ENCODE assay signal across 13 mouse cellular contexts in genomic region chr8:70646369-70646768, GRCm38 (mm10). TPM values are rescaled to one million over a fixed set of nuclear protein-coding genes. Genes with fewer than 3 reads are reported as not detected.
DNase-seq lines count a peak whose midpoint lies in the region; ATAC-seq lines count a peak whose summit lies in the region.
"Had no signal": no experiment of that assay in that cellular context is flagged by ENCODE, and none has a peak within 500 bp of the region (broad histone marks: within the 10 kb centered on the region; RNA-seq: fewer than 3 reads in every experiment).

No protein-coding gene starts in this region.

- WGBS in forebrain, embryonic 14.5 days: 80% methylated on average over 6 of the region's 6 CpGs
- 88% methylated on average over 6 of the region's 6 CpGs for WGBS in forebrain, embryonic 16.5 days
- 65% methylated on average over 6 of the region's 6 CpGs for WGBS in hindbrain, embryonic 13.5 days
- 71% methylated on average over 6 of the region's 6 CpGs for WGBS in hindbrain, embryonic 12.5 days
- WGBS in neural tube, embryonic 11.5 days: 66% methylated on average over 6 of the region's 6 CpGs
- WGBS in neural tube, embryonic 15.5 days: 61% methylated on average over 6 of the region's 6 CpGs
- WGBS in neural tube, embryonic 13.5 days: 56% methylated on average over 6 of the region's 6 CpGs

- no peak overlapping the region for H3K27ac ChIP-seq in forebrain, embryonic 14.5 days (ENCODE audit: low read depth, low read length)
- no peak overlapping the region for H3K27ac ChIP-seq in forebrain, embryonic 16.5 days (ENCODE audit: low read length)
- 0 out of 2 replicates have a peak overlapping the region, but pooled peaks have one; percentile 35 for H3K27ac ChIP-seq in hindbrain, embryonic 13.5 days
- no peak overlapping the region for H3K27ac ChIP-seq in hindbrain, embryonic 12.5 days
- peak overlapping the region; percentile 56 for H3K27ac ChIP-seq in neural tube, embryonic 11.5 days (ENCODE audit: low read depth, low read length)
- H3K27ac ChIP-seq in neural tube, embryonic 15.5 days (replicated peaks): no peak overlapping the region
- peak overlapping the region; percentile 54; the same call in 1 of the 2 replicates for H3K27ac ChIP-seq in neural tube, embryonic 13.5 days (replicated peaks)
- H3K27ac ChIP-seq: liver, embryonic 14.5 days had no signal

- no peaks in the 10 kb centered on the region for H3K9me3 ChIP-seq in forebrain, embryonic 14.5 days (replicated peaks; ENCODE audit: control insufficient read depth, low read length)
- H3K9me3 ChIP-seq in forebrain, embryonic 16.5 days (ENCODE audit: control insufficient read depth, low read length): no peaks in the 10 kb centered on the region
- H3K9me3 ChIP-seq in hindbrain, embryonic 13.5 days: no peaks in the 10 kb centered on the region
- no peaks in the 10 kb centered on the region for H3K9me3 ChIP-seq in hindbrain, embryonic 12.5 days (replicated peaks)
- H3K9me3 ChIP-seq in neural tube, embryonic 11.5 days (ENCODE audit: control insufficient read depth, low read length): no peaks in the 10 kb centered on the region
- no peaks in the 10 kb centered on the region for H3K9me3 ChIP-seq in neural tube, embryonic 15.5 days (replicated peaks)
- no peaks in the 10 kb centered on the region for H3K9me3 ChIP-seq in neural tube, embryonic 13.5 days

- peaks cover 7% of the 10 kb centered on the region for H3K4me1 ChIP-seq in forebrain, embryonic 14.5 days (ENCODE audit: control insufficient read depth, insufficient read depth, low read length)
- H3K4me1 ChIP-seq in forebrain, embryonic 16.5 days (replicated peaks; ENCODE audit: control insufficient read depth, insufficient read depth, low read length): peaks cover 10% of the 10 kb centered on the region
- peaks cover 50% of the 10 kb centered on the region for H3K4me1 ChIP-seq in hindbrain, embryonic 13.5 days (replicated peaks)
- peaks cover 48% of the 10 kb centered on the region for H3K4me1 ChIP-seq in hindbrain, embryonic 12.5 days
- H3K4me1 ChIP-seq in neural tube, embryonic 11.5 days (ENCODE audit: control insufficient read depth, insufficient read depth, low read length): peaks cover 30% of the 10 kb centered on the region
- H3K4me1 ChIP-seq in neural tube, embryonic 15.5 days: peaks cover 36% of the 10 kb centered on the region
- H3K4me1 ChIP-seq in neural tube, embryonic 13.5 days (replicated peaks): peaks cover 61% of the 10 kb centered on the region

- 0 out of 2 replicates have a peak overlapping the region, but pooled peaks have one; percentile 21 for H3K9ac ChIP-seq in forebrain, embryonic 14.5 days (ENCODE audit: low read length)
- no peak overlapping the region for H3K9ac ChIP-seq in forebrain, embryonic 16.5 days (replicated peaks; ENCODE audit: low read depth, low read length)
- 0 out of 2 replicates have a peak overlapping the region, but pooled peaks have one; percentile 24 for H3K9ac ChIP-seq in hindbrain, embryonic 13.5 days
- H3K9ac ChIP-seq in hindbrain, embryonic 12.5 days: no peak overlapping the region
- H3K9ac ChIP-seq in neural tube, embryonic 11.5 days (ENCODE audit: low read length): no peak overlapping the region; the same call in 1 of the 2 replicates
- H3K9ac ChIP-seq in neural tube, embryonic 15.5 days (replicated peaks): no peak overlapping the region
- H3K9ac ChIP-seq in neural tube, embryonic 13.5 days: 0 out of 2 replicates have a peak overlapping the region, but pooled peaks have one; percentile 34
- H3K9ac ChIP-seq: liver, embryonic 14.5 days had no signal

- peaks cover 21% of the 10 kb centered on the region for H3K36me3 ChIP-seq in forebrain, embryonic 14.5 days (ENCODE audit: control insufficient read depth, insufficient read depth, low read length)
- H3K36me3 ChIP-seq in forebrain, embryonic 16.5 days (ENCODE audit: control insufficient read depth, insufficient read depth): 0 out of 2 replicates have a peak, but pooled peaks cover 2% of the 10 kb centered on the region
- peaks cover 14% of the 10 kb centered on the region for H3K36me3 ChIP-seq in hindbrain, embryonic 13.5 days
- peaks cover 22% of the 10 kb centered on the region for H3K36me3 ChIP-seq in hindbrain, embryonic 12.5 days
- peaks cover 7% of the 10 kb centered on the region; the same call in 1 of the 2 replicates for H3K36me3 ChIP-seq in neural tube, embryonic 11.5 days (ENCODE audit: control insufficient read depth, insufficient read depth, low read length)
- H3K36me3 ChIP-seq in neural tube, embryonic 15.5 days: peaks cover 15% of the 10 kb centered on the region
- H3K36me3 ChIP-seq in neural tube, embryonic 13.5 days: peaks cover 27% of the 10 kb centered on the region

- ATAC-seq in forebrain, embryonic 14.5 days: no peak
- ATAC-seq in forebrain, embryonic 16.5 days: no peak
- no peak for ATAC-seq in hindbrain, embryonic 13.5 days (ENCODE audit: low FRiP score)
- no peak for ATAC-seq in hindbrain, embryonic 12.5 days (ENCODE audit: low FRiP score)
- no peak for ATAC-seq in neural tube, embryonic 11.5 days (ENCODE audit: insufficient read depth, low FRiP score, low TSS enrichment)
- ATAC-seq in neural tube, embryonic 15.5 days (ENCODE audit: low FRiP score): no peak
- no peak for ATAC-seq in neural tube, embryonic 13.5 days (ENCODE audit: low read depth)
- ATAC-seq in inflammation-experienced regulatory T-cells, adult 6 months: no peak

- H3K4me3 ChIP-seq in forebrain, embryonic 14.5 days (ENCODE audit: low read depth, low read length): no peak overlapping the region
- no peak overlapping the region for H3K4me3 ChIP-seq in forebrain, embryonic 16.5 days (replicated peaks; ENCODE audit: low read length)
- no peak overlapping the region for H3K4me3 ChIP-seq in hindbrain, embryonic 13.5 days
- H3K4me3 ChIP-seq in hindbrain, embryonic 12.5 days: no peak overlapping the region
- H3K4me3 ChIP-seq in neural tube, embryonic 11.5 days (ENCODE audit: low read depth, low read length): no peak overlapping the region
- no peak overlapping the region for H3K4me3 ChIP-seq in neural tube, embryonic 15.5 days (replicated peaks)
- H3K4me3 ChIP-seq in neural tube, embryonic 13.5 days: no peak overlapping the region

- H3K4me2 ChIP-seq in forebrain, embryonic 14.5 days (ENCODE audit: low read length): no peak overlapping the region
- H3K4me2 ChIP-seq in forebrain, embryonic 16.5 days (ENCODE audit: low read length): no peak overlapping the region
- no peak overlapping the region for H3K4me2 ChIP-seq in hindbrain, embryonic 13.5 days
- H3K4me2 ChIP-seq in hindbrain, embryonic 12.5 days (replicated peaks): no peak overlapping the region
- H3K4me2 ChIP-seq in neural tube, embryonic 11.5 days (ENCODE audit: low read depth): no peak overlapping the region
- no peak overlapping the region for H3K4me2 ChIP-seq in neural tube, embryonic 15.5 days
- no peak overlapping the region for H3K4me2 ChIP-seq in neural tube, embryonic 13.5 days

- H3K27me3 ChIP-seq in forebrain, embryonic 14.5 days (replicated peaks; ENCODE audit: control insufficient read depth, insufficient read depth, low read length): no peaks in the 10 kb centered on the region; the same call in 1 of the 2 replicates
- H3K27me3 ChIP-seq in forebrain, embryonic 16.5 days (replicated peaks; ENCODE audit: control insufficient read depth, insufficient read depth, low read length): no peaks in the 10 kb centered on the region
- no peaks in the 10 kb centered on the region for H3K27me3 ChIP-seq in hindbrain, embryonic 13.5 days
- no peaks in the 10 kb centered on the region for H3K27me3 ChIP-seq in hindbrain, embryonic 12.5 days
- no peaks in the 10 kb centered on the region for H3K27me3 ChIP-seq in neural tube, embryonic 11.5 days (ENCODE audit: control insufficient read depth, insufficient read depth, low read length)
- H3K27me3 ChIP-seq in neural tube, embryonic 15.5 days (replicated peaks): no peaks in the 10 kb centered on the region
- H3K27me3 ChIP-seq in neural tube, embryonic 13.5 days: no peaks in the 10 kb centered on the region

- DNase-seq in forebrain, embryonic 14.5 days (ENCODE audit: low spot score): no peak
- no peak for DNase-seq in neural tube, embryonic 11.5 days (ENCODE audit: low spot score)
- DNase-seq: cerebellum, adult 2 months; right cerebral cortex, postnatal 25 days; thymus, postnatal 14 days had no signal

RNA-seq across cellular contexts. Expression of gene Pgpep1, which starts 13.8 kb away (rescaled TPM):
- polyA plus RNA-seq in forebrain, embryonic 14.5 days (2014; fragmentation: Nextera tagmentation; extraction: Ambion mirVana): 85.7 and 101 TPM in 2 replicates
- polyA plus RNA-seq in forebrain, embryonic 16.5 days (2015; fragmentation: Nextera tagmentation; extraction: Ambion mirVana): 60.3 and 65.7 TPM in 2 replicates
- 103 and 105 TPM in 2 replicates for polyA plus RNA-seq in hindbrain, embryonic 13.5 days (2015; fragmentation: Nextera tagmentation; extraction: Ambion mirVana)
- 101 and 125 TPM in 2 replicates for polyA plus RNA-seq in hindbrain, embryonic 12.5 days (2016; fragmentation: Nextera tagmentation; extraction: Ambion mirVana)
- polyA plus RNA-seq in neural tube, embryonic 11.5 days (2014; fragmentation: Nextera tagmentation; extraction: Ambion mirVana): 246 and 268 TPM in 2 replicates
- polyA plus RNA-seq in neural tube, embryonic 15.5 days (2015; fragmentation: Nextera tagmentation; extraction: Ambion mirVana): 78.6 TPM in 2 replicates
- 102 and 108 TPM in 2 replicates for polyA plus RNA-seq in neural tube, embryonic 13.5 days (2015; fragmentation: Nextera tagmentation; extraction: Ambion mirVana)
- polyA plus RNA-seq in inflammation-experienced regulatory T-cells, adult 6 months (2017; shearing (Covaris generic)): 1 to 10 TPM; 3.8 to 6.4 (median 4.8) TPM

RNA-seq across cellular contexts. Expression of gene Gdf15, which starts 14.1 kb away (rescaled TPM):
- polyA plus RNA-seq in forebrain, embryonic 14.5 days (2014; fragmentation: Nextera tagmentation; extraction: Ambion mirVana): 0.16 and 0.20 TPM in 2 replicates
- 0.20 TPM in 1 of 2 replicates, not detected in the other for polyA plus RNA-seq in forebrain, embryonic 16.5 days (2015; fragmentation: Nextera tagmentation; extraction: Ambion mirVana)
- 0.12 and 0.14 TPM in 2 replicates for polyA plus RNA-seq in hindbrain, embryonic 13.5 days (2015; fragmentation: Nextera tagmentation; extraction: Ambion mirVana)
- polyA plus RNA-seq in hindbrain, embryonic 12.5 days (2016; fragmentation: Nextera tagmentation; extraction: Ambion mirVana): 0.15 and 0.17 TPM in 2 replicates
- 0.28 TPM in 1 of 2 replicates, not detected in the other for polyA plus RNA-seq in neural tube, embryonic 11.5 days (2014; fragmentation: Nextera tagmentation; extraction: Ambion mirVana)
- polyA plus RNA-seq in neural tube, embryonic 15.5 days (2015; fragmentation: Nextera tagmentation; extraction: Ambion mirVana): 0.22 TPM in 2 replicates
- not detected in 2 replicates for polyA plus RNA-seq in neural tube, embryonic 13.5 days (2015; fragmentation: Nextera tagmentation; extraction: Ambion mirVana)
- not detected for polyA plus RNA-seq in inflammation-experienced regulatory T-cells, adult 6 months (2017; shearing (Covaris generic))
- polyA plus RNA-seq: hindbrain, embryonic 11.5 days had no signal

RNA-seq across cellular contexts. Expression of gene Lsm4, which starts 26.7 kb away (rescaled TPM):
- 200 and 220 TPM in 2 replicates for polyA plus RNA-seq in forebrain, embryonic 14.5 days (2014; fragmentation: Nextera tagmentation; extraction: Ambion mirVana)
- 166 and 168 TPM in 2 replicates for polyA plus RNA-seq in forebrain, embryonic 16.5 days (2015; fragmentation: Nextera tagmentation; extraction: Ambion mirVana)
- polyA plus RNA-seq in hindbrain, embryonic 13.5 days (2015; fragmentation: Nextera tagmentation; extraction: Ambion mirVana): 191 and 193 TPM in 2 replicates
- polyA plus RNA-seq in hindbrain, embryonic 12.5 days (2016; fragmentation: Nextera tagmentation; extraction: Ambion mirVana): 227 and 231 TPM in 2 replicates
- polyA plus RNA-seq in neural tube, embryonic 11.5 days (2014; fragmentation: Nextera tagmentation; extraction: Ambion mirVana): 298 and 301 TPM in 2 replicates
- polyA plus RNA-seq in neural tube, embryonic 15.5 days (2015; fragmentation: Nextera tagmentation; extraction: Ambion mirVana): 191 and 206 TPM in 2 replicates
- polyA plus RNA-seq in neural tube, embryonic 13.5 days (2015; fragmentation: Nextera tagmentation; extraction: Ambion mirVana): 214 and 215 TPM in 2 replicates
- 100 to 1,000 TPM in 1 of 3 experiments, 10 to 100 TPM in 2; 79.0 to 128 (median 97.8) TPM for polyA plus RNA-seq in inflammation-experienced regulatory T-cells, adult 6 months (2017; shearing (Covaris generic))

RNA-seq across cellular contexts. Expression of gene Lrrc25, which starts 30.4 kb away (rescaled TPM):
- 0.89 and 1.9 TPM in 2 replicates for polyA plus RNA-seq in forebrain, embryonic 14.5 days (2014; fragmentation: Nextera tagmentation; extraction: Ambion mirVana)
- 0.61 and 1.1 TPM in 2 replicates for polyA plus RNA-seq in forebrain, embryonic 16.5 days (2015; fragmentation: Nextera tagmentation; extraction: Ambion mirVana)
- polyA plus RNA-seq in hindbrain, embryonic 13.5 days (2015; fragmentation: Nextera tagmentation; extraction: Ambion mirVana): 1.5 and 1.9 TPM in 2 replicates
- 0.79 and 1.1 TPM in 2 replicates for polyA plus RNA-seq in hindbrain, embryonic 12.5 days (2016; fragmentation: Nextera tagmentation; extraction: Ambion mirVana)
- polyA plus RNA-seq in neural tube, embryonic 11.5 days (2014; fragmentation: Nextera tagmentation; extraction: Ambion mirVana): 0.85 and 1.2 TPM in 2 replicates
- polyA plus RNA-seq in neural tube, embryonic 15.5 days (2015; fragmentation: Nextera tagmentation; extraction: Ambion mirVana): 1.5 and 2.6 TPM in 2 replicates
- polyA plus RNA-seq in neural tube, embryonic 13.5 days (2015; fragmentation: Nextera tagmentation; extraction: Ambion mirVana): 1.5 and 1.8 TPM in 2 replicates
- polyA plus RNA-seq in inflammation-experienced regulatory T-cells, adult 6 months (2017; shearing (Covaris generic)): 1 to 10 TPM in 1 of 3 experiments, under 1 TPM in 2; 0.47 to 3.8 (median 0.71) TPM

RNA-seq across cellular contexts. Expression of gene Ssbp4, which starts 37.7 kb away (rescaled TPM):
- polyA plus RNA-seq in forebrain, embryonic 14.5 days (2014; fragmentation: Nextera tagmentation; extraction: Ambion mirVana): 135 and 147 TPM in 2 replicates
- 100 and 121 TPM in 2 replicates for polyA plus RNA-seq in forebrain, embryonic 16.5 days (2015; fragmentation: Nextera tagmentation; extraction: Ambion mirVana)
- 122 and 132 TPM in 2 replicates for polyA plus RNA-seq in hindbrain, embryonic 13.5 days (2015; fragmentation: Nextera tagmentation; extraction: Ambion mirVana)
- polyA plus RNA-seq in hindbrain, embryonic 12.5 days (2016; fragmentation: Nextera tagmentation; extraction: Ambion mirVana): 141 and 143 TPM in 2 replicates
- 125 and 137 TPM in 2 replicates for polyA plus RNA-seq in neural tube, embryonic 11.5 days (2014; fragmentation: Nextera tagmentation; extraction: Ambion mirVana)
- polyA plus RNA-seq in neural tube, embryonic 15.5 days (2015; fragmentation: Nextera tagmentation; extraction: Ambion mirVana): 170 and 175 TPM in 2 replicates
- 117 and 141 TPM in 2 replicates for polyA plus RNA-seq in neural tube, embryonic 13.5 days (2015; fragmentation: Nextera tagmentation; extraction: Ambion mirVana)
- polyA plus RNA-seq in inflammation-experienced regulatory T-cells, adult 6 months (2017; shearing (Covaris generic)): 10 to 100 TPM in 2 of 3 experiments, 1 to 10 TPM in 1; 2.6 to 16.2 (median 14.7) TPM

Comparison
In these comparisons a context has a peak if more than half of its experiments do, and no peak if none do; other contexts are left out.
1. H3K27ac ChIP-seq: peak in hindbrain, embryonic 13.5 days (single experiment), neural tube, embryonic 11.5 days (single experiment) and neural tube, embryonic 13.5 days (single experiment); none in forebrain, embryonic 14.5 days (single experiment), forebrain, embryonic 16.5 days (single experiment), hindbrain, embryonic 12.5 days (single experiment) and neural tube, embryonic 15.5 days (single experiment).
2. H3K9ac ChIP-seq: peak in forebrain, embryonic 14.5 days (single experiment), hindbrain, embryonic 13.5 days (single experiment) and neural tube, embryonic 13.5 days (single experiment); none in forebrain, embryonic 16.5 days (single experiment), hindbrain, embryonic 12.5 days (single experiment), neural tube, embryonic 11.5 days (single experiment) and neural tube, embryonic 15.5 days (single experiment).